Comparison of ENCODE assay signal across 16 mouse cellular contexts in genomic region chr12:52350276-52350675, GRCm38 (mm10).
"Had no signal": no experiment of that assay in that cellular context is flagged by ENCODE, and none has a peak within 500 bp of the region (broad histone marks: within the 10 kb centered on the region; RNA-seq: fewer than 3 reads in every experiment).

No protein-coding gene starts in this region.

- H3K4me3 ChIP-seq: midbrain, embryonic 12.5 days; myocyte; neural tube, embryonic 13.5 days; neural tube, embryonic 15.5 days; stomach, embryonic 15.5 days had no signal

- H3K27me3 ChIP-seq: neural tube, embryonic 13.5 days; neural tube, embryonic 15.5 days; stomach, embryonic 15.5 days had no signal

- H3K4me2 ChIP-seq: lung, embryonic 14.5 days; midbrain, embryonic 12.5 days; neural tube, embryonic 13.5 days; neural tube, embryonic 15.5 days; stomach, embryonic 15.5 days had no signal

- H3K36me3 ChIP-seq: midbrain, embryonic 12.5 days; neural tube, embryonic 13.5 days; neural tube, embryonic 15.5 days; stomach, embryonic 15.5 days had no signal

- H3K9ac ChIP-seq: lung, embryonic 14.5 days; midbrain, embryonic 12.5 days; neural tube, embryonic 13.5 days; neural tube, embryonic 15.5 days; stomach, embryonic 15.5 days had no signal

- DNase-seq: lung, adult 18-20 months; lung, embryonic 14.5 days; lung, postnatal 10 days; lung, postnatal 4 days; midbrain, embryonic 14.5 days; right cerebral cortex, postnatal 14 days; thymus, adult 2 months; thymus, postnatal 25 days; thymus, postnatal 4 days had no signal

- H3K4me1 ChIP-seq: neural tube, embryonic 13.5 days; neural tube, embryonic 15.5 days; stomach, embryonic 15.5 days had no signal

- H3K9me3 ChIP-seq: midbrain, embryonic 12.5 days; neural tube, embryonic 13.5 days; neural tube, embryonic 15.5 days; stomach, embryonic 15.5 days had no signal

- ATAC-seq: midbrain, embryonic 16.5 days had no signal

- H3K27ac ChIP-seq: midbrain, embryonic 12.5 days; neural tube, embryonic 13.5 days; neural tube, embryonic 15.5 days; stomach, embryonic 15.5 days; stomach, postnatal 0 days had no signal
